Mouse (Mus musculus): ENCODE results near the gene Tmem60. TPM values are rescaled to one million over a fixed set of nuclear protein-coding genes. Genes with fewer than 3 reads are reported as not detected.

Tmem60 gene
- 10 to 100 TPM; 22.7 to 23.7 TPM for total RNA-seq (2021)

- DNase-seq (ENCODE audit: extremely low spot score in 1 of 2, low spot score in 2 of 2) = peak; percentile 97 to 100
- intact Hi-C loops (cut with DNase I) = no loop called here
Measured at GRCm38 (mm10) chr5:20881915-20882800, at the start of gene Tmem60, which contains the start of gene Phtf2. Gene Tmem60 (plus strand): TSS chr5:20882191. Gene Phtf2 (minus strand): TSS chr5:20882124.

- DNase-seq (ENCODE audit: extremely low spot score in 1 of 2, low spot score in 2 of 2) = no peak
- intact Hi-C loops (cut with DNase I) = no loop called here
Measured at GRCm38 (mm10) chr5:20834399-20834798, 47.6 kb upstream of the Tmem60 start.

GRCm38 (mm10) chr5:20837082-20837481 lies 44.9 kb upstream of the Tmem60 start:
- DNase-seq (ENCODE audit: extremely low spot score in 1 of 2, low spot score in 2 of 2) = no peak
- intact Hi-C loops (cut with DNase I) = no loop called here

- no peak for DNase-seq (ENCODE audit: extremely low spot score in 1 of 2, low spot score in 2 of 2)
- intact Hi-C loops (cut with DNase I) = no loop called here
Measured at GRCm38 (mm10) chr5:20843405-20843804, 38.6 kb upstream of the Tmem60 start.

- intact Hi-C loops (cut with DNase I) = no loop called here
- DNase-seq (ENCODE audit: extremely low spot score in 1 of 2, low spot score in 2 of 2) = no peak
Measured at GRCm38 (mm10) chr5:20843816-20844215, 38.2 kb upstream of the Tmem60 start.

GRCm38 (mm10) chr5:20847010-20847409 lies 35.0 kb upstream of the Tmem60 start:
- DNase-seq (ENCODE audit: extremely low spot score in 1 of 2, low spot score in 2 of 2) = no peak
- intact Hi-C loops (cut with DNase I) = no loop called here

- DNase-seq (ENCODE audit: extremely low spot score in 1 of 2, low spot score in 2 of 2) = no peak
- intact Hi-C loops (cut with DNase I) = no loop called here
Measured at GRCm38 (mm10) chr5:20855066-20855465, 26.9 kb upstream of the Tmem60 start.

GRCm38 (mm10) chr5:20858404-20858803 lies 23.6 kb upstream of the Tmem60 start:
- DNase-seq (ENCODE audit: extremely low spot score in 1 of 2, low spot score in 2 of 2) = no peak
- intact Hi-C loops (cut with DNase I) = no loop called here

- intact Hi-C loops (cut with DNase I) = no loop called here
- DNase-seq (ENCODE audit: extremely low spot score in 1 of 2, low spot score in 2 of 2) = no peak
Measured at GRCm38 (mm10) chr5:20860565-20860964, 21.4 kb upstream of the Tmem60 start.

GRCm38 (mm10) chr5:20861901-20862300 lies 20.1 kb upstream of the Tmem60 start:
- no peak for DNase-seq (ENCODE audit: extremely low spot score in 1 of 2, low spot score in 2 of 2)
- intact Hi-C loops (cut with DNase I) = no loop called here

GRCm38 (mm10) chr5:20864216-20864969 lies 17.6 kb upstream of the Tmem60 start:
- DNase-seq (ENCODE audit: extremely low spot score in 1 of 2, low spot score in 2 of 2) = no peak
- intact Hi-C loops (cut with DNase I) = no loop called here

GRCm38 (mm10) chr5:20865193-20865755 lies 16.7 kb upstream of the Tmem60 start:
- intact Hi-C loops (cut with DNase I) = no loop called here
- DNase-seq (ENCODE audit: extremely low spot score in 1 of 2, low spot score in 2 of 2) = no peak

GRCm38 (mm10) chr5:20873146-20873545 lies 8.8 kb upstream of the Tmem60 start:
- intact Hi-C loops (cut with DNase I) = no loop called here

GRCm38 (mm10) chr5:20876934-20877426 lies 5.0 kb upstream of the Tmem60 start:
- intact Hi-C loops (cut with DNase I) = no loop called here

More at GRCm38 (mm10) chr5:20873146-20873545, 8.8 kb upstream of the Tmem60 start:
- DNase-seq (ENCODE audit: extremely low spot score in 1 of 2, low spot score in 2 of 2) = no peak

GRCm38 (mm10) chr5:20880386-20880785 lies 1.6 kb upstream of the Tmem60 start:
- intact Hi-C loops (cut with DNase I) = no loop called here

More at GRCm38 (mm10) chr5:20876934-20877426, 5.0 kb upstream of the Tmem60 start:
- no peak for DNase-seq (ENCODE audit: extremely low spot score in 1 of 2, low spot score in 2 of 2)

GRCm38 (mm10) chr5:20880797-20881775 lies 905 bp upstream of the Tmem60 start:
- intact Hi-C loops (cut with DNase I) = no loop called here
- DNase-seq (ENCODE audit: extremely low spot score in 1 of 2, low spot score in 2 of 2) = peak; percentile 27 to 75

More at GRCm38 (mm10) chr5:20880386-20880785, 1.6 kb upstream of the Tmem60 start:
- DNase-seq (ENCODE audit: extremely low spot score in 1 of 2, low spot score in 2 of 2) = no peak

- DNase-seq (ENCODE audit: extremely low spot score in 1 of 2, low spot score in 2 of 2) = no peak
- intact Hi-C loops (cut with DNase I) = no loop called here
Measured at GRCm38 (mm10) chr5:20884036-20884620, 2.1 kb downstream of the Tmem60 start.

Measured in left cerebral cortex, postnatal 10 days (tissue).